Mouse (Mus musculus) c-Kit-positive CD71-positive TER-119-negative erythroid progenitor cells, embryonic 14.5 days (primary cell): ENCODE results near the gene Ciz1.

Source experiments
- DNase-seq: peaks from one replicate; pipeline ENCODE4 v3.0.0-alpha.2; 2013; ENCODE audit warnings: low read depth

The Ciz1 gene

DNA sequence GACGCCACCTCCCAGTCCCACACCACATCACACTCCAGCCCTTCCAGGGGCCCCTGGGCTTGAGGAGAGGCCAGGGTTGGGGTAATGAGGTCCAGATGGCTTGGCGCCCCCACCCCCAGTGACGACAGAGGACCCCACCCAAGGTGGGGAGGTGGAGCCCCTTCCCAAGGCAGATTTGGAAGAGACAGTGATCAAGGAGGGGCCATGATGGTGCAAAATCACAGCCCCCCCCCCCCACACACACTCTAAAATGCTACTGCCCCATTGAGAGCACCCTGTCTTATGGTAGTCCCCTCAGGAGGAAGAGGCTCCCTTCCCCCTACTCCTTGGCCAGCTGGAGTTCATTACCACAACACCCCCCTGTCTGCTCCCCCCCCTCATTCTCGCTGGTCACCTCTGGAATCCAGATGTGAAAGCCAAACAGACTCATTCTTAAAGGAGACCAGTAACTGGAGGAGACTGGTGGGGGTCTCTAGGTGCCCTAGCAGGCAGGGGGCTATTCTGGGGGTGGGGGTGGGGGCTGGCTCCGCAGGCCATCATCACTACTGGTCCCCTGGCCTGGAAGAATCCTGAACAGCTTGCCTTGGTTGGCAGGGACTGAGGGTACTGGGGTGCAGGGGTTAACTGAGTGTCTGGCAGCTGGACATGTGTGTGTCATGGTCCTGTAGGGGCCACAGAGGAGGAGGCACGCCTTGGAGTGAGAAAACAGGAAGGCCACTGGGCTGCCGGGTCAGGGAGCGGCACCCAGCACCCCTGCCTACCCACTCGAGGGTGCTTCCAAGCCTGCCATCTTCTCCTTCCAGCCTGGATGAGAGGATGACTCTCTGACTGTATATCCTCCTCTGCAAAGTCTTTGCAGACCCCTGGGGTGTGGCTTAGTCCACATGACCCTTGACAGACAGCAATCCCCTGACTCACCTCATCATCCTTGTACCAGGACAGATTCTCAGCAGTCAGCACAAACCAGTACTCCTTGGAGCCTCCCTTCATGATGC is 32.2 kb upstream of the Ciz1 start:
- DNase-seq = no peak

GRCm38 (mm10) chr2:32320721-32321120 is 31.4 kb upstream of the Ciz1 start:
- no peak for DNase-seq

GRCm38 (mm10) chr2:32321591-32322298 is 30.4 kb upstream of the Ciz1 start:
- no peak for DNase-seq

- no peak for DNase-seq
Measured at GRCm38 (mm10) chr2:32322754-32323741, 29.1 kb upstream of the Ciz1 start.

GRCm38 (mm10) chr2:32324322-32324721 is 27.8 kb upstream of the Ciz1 start:
- DNase-seq = no peak

DNA sequence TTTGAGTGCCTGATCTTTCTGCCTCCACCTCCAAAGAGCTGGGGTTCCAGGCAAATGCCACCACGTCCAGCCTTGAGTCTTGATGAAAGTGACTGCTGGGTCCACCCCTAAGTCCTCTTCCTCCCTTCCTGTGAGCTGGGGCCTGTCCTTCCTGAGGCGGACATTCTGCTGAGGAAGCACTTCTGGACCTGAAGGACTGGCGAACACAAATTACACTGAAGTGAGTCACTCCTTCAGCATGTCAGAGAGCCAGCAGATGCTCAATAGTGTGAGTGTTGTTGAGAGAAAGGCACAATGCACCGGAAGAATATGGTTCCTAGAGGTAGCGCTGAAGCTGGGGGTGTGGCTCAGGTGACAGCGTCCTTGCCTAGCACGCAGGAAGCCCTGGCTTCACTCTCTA is 26.8 kb upstream of the Ciz1 start:
- no peak for DNase-seq

DNA sequence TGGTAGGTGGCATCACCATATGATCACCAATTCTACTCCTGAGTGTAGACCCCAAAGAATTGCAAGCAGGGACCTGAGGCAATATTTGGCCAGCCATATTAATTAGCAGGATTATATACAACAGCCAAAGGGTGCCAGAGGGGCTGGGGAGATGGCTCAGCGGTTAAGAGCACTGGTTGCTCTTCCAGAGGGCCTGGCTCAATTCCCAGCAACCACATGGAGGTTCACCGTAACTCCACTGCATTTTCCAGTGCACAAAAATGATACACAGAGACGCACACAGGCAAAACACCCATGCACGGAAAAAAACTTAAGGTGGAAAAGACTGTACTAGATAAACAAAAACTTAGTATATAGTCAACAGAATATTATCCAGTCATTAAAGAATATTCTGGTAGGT is 24.9 kb upstream of the Ciz1 start:
- DNase-seq = no peak

DNA sequence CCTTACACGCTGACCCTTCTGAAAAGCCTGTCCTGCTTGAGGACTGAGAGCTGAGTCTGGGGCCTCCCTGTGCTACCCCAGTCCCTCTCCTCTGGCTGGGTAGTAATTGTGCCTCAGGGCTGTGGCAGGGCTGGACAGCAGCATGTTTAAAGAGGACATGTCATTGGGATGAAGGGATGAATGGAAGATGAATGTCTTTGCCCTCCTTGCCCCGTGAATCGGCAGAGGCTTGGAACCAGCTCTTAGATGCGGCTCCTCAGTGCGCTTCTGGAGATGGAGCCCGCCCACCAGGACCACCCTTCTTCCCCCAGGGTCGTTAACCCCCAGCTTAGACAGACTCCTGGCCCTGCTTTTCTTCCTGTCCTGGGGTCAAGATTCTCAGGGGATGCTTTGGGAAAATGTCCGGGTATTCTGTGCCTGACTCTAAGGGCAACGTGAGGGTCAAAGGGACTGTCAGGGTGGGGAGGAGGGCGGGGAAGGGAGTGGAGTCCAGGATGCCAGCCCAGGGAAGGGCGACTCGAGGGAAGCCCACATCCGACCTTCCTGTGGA is 23.1 kb upstream of the Ciz1 start:
- DNase-seq = no peak

DNA sequence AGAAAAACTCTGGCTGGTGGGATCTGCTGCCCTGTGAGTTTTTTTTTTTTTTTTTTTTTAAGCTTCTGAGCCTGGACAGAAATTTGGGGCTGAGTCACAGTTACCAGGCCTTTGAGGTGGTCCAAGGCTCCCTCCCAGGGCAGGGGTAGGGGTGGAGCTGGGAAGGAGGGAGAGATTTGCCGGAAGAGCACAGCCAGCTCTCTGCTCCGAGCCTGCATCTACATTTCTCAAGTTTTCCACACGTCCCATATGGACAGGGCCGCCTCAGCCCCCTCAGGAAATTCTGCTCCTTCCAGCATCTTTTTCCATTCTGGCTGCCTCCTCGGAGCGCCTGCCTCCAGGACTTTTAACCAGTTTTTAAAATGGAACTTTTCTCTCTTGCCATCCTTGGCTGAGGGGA is 22.6 kb upstream of the Ciz1 start:
- DNase-seq = no peak

GRCm38 (mm10) chr2:32332159-32332558 is 20.0 kb upstream of the Ciz1 start:
- DNase-seq = no peak

GRCm38 (mm10) chr2:32335888-32336287 is 16.2 kb upstream of the Ciz1 start:
- DNase-seq = no peak

DNA sequence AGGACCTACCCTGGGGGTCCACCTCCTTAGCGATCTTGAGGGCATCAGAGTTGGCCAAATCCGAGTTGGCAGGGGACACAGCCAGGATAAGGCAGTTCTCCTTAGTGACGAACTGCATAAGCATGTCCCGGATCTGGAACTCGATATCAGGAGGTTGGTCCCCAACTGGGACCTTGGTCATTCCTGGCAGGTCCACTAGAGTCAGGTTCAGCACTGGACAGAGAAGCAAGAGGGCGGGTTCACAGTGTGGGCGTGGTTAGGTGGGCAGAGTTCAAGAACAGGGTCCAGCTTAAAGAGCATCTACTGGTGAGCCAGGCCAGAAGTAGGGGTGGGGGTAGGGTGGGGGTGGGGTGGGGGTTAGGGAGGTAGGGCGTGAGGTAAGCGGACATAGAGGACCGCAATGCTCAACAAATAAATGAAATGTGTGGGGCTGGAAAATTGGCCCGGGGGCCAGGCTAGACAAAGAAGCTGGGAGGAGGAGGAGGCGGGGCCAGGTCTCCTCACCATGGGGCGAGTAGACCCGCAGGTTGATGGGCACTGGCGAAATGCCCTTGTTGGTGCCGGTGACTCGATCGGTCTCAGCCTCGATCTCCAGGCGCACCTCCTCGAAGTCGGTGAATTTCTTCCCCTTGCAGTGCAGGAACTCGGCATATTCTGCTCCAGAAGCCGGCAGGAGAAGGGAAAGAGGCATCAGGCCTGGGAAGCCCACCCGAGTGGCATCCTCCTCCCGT is 12.1 kb upstream of the Ciz1 start:
- no peak for DNase-seq

DNA sequence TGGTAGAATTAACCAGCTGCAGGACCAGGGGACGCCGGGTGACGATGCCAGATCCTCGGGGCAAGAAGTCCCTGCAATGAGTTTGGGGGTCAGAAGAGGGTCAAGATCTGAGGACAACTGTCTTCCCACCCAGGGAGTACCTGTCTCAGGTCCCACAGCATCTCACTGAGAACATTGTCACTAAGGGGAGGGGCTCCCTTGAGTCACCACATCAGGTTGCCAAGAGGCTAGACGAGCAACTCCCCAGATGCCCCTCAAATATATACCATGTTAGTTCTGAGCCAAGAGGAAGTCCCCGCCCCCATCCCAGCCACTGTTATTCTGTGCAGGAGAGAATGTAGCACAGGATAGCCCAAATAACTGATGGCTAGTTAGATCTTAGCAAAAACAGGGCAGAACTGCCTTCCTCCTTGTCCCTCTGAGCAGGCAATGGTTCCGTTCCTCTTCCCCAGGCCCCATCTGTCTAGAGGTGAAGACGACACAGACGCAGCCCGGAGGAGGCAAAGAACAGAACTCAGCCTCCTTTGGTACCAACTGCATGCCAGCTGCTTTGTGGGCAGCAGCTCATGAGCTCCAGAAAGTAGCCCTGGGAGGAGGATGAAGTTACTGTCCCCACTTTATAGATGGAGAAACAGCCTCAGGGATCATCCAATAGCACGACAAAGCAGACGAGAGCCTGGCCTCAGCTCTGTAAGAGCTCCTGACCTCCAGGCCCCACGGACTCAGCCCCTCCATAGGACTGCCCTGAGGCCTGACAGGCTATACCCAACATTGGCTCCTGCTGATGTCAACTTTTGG is 11.1 kb upstream of the Ciz1 start:
- DNase-seq = no peak

DNA sequence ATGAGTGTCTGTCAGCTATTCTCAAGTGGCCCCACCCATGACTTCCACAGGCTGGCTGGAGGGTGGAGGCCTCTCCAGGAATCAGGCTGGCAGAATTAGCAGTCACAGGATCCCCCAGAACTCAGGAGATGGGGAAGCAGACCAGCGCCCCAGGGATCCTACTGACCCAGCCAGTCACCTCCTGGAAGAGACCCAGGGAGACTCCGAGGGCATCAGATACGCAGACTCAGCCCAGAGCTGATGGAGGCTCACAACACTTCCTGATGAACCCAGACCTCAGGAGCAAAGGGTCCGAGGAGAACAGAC is 10.5 kb upstream of the Ciz1 start:
- no peak for DNase-seq

- DNase-seq = no peak
Measured at GRCm38 (mm10) chr2:32342039-32342438, 10.1 kb upstream of the Ciz1 start.

DNA sequence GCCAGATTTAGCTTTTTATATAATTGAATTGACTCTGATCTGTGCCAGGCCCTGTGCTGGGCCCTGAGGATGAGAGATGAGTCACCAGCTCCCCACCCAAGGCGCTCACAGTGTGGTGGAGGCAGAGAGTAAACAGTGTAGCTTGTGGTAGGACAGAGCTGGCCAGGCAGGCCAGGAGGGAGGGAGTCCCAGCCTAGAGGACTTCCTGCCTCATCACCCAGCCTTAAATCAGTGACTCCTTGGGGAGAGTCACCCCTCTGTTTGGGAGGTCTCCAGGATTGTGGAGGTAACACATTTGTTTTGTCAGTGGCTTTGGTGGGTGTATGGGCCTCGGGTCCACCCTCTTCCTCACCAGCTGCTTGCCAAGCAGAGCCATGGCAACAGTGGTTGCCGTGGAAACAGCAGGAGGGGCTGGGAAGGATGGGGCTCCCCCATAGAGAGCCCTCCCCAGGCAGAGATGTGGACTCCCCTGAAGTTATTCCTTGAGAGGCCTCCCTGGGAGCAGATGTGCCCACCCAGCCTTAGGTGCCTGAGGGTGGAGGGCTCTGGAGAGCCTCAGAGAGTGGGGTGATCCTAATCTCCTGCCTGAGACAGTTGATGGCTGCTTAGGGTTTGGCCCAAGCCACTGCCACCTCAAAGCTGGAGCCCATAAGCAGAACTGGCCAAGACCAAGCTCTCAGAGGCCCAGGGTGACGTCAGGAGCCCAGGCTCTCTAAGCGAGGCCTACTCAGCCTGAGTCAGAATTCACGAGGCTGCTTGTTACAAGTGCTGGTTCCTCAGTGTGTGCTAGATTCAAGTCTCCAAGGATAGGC is 9.4 kb upstream of the Ciz1 start:
- DNase-seq = no peak

DNA sequence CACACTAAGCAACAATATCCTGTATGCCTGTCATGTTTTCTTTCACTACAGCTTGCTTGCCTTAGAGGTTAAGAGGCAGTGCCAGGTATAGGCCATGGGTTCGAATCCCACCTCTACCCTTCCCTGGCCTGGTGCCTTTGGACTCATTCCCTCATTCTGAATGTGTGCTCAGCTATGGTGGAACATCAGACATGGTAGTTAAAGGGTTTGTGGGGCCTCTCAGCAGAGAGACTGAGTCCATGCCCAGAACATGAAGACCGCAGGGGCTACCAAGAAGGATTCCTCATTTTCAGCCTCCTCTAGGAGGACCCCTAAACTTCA is 8.8 kb upstream of the Ciz1 start:
- DNase-seq = no peak

GRCm38 (mm10) chr2:32344056-32344455 is 8.1 kb upstream of the Ciz1 start:
- DNase-seq = no peak

DNA sequence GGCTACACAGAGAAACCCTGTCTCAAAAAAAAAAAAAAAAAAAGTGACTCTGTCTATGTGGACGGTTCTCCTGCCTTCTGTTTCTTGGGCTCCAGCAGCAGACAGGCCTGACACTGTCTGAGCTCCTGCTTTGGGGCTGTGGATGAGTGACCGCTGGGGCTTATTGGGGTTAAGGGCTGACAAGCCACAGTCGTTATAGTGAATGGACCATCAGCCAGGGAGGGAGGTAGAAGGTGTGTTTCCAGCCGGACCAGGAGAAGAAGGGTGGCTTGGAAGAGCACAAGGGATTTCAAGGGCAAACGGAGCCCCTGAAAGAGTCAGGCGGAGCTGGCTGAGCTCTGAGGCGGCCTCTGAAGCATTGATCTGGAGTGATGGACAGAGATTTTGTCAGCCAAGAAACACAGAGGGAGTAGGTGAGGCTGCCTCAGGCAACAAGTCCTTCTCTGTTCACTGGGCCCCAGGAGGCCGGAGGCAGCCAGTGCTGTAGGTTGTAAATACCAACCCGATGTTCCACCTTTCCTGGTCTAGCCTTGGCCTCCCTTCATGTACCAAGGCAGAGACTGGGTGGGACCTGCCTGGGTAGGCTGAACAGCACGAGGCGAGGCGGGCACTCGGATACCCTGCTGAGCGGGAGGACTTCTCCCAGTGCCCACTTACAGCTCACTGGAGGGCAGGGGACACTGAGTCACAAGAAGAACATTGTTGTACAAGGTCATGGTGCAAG is 7.4 kb upstream of the Ciz1 start:
- no peak for DNase-seq
